ENCODE assay signal across 28 mouse cellular contexts in the genomic region with DNA sequence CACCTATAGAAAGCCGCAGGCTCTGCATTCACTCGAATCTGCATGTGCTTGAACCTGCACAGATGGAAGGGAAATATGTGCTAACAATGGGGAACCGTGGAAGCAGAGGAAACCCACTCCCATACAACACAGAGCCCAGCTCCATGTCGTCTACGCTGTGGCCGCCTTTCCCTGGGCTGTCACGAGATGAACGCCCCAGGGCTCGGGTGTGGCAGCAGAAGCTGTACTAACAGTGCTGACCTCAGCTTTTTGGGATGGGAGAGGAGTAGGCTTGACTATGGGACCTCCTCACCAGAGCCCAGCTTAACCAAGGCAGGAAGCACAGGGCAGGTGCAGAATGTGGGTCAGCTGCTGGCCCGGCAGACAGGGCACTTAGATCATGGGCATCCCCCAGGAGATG. TPM values are rescaled to one million over a fixed set of nuclear protein-coding genes. Genes with fewer than 3 reads are reported as not detected.
DNase-seq lines count a peak whose midpoint lies in the region; ATAC-seq and TF ChIP-seq lines count a peak whose summit lies in the region.
"Had no signal": no experiment of that assay in that cellular context is flagged by ENCODE, and none has a peak within 500 bp of the region (broad histone marks: within the 10 kb centered on the region; RNA-seq: fewer than 3 reads in every experiment).

No protein-coding gene starts in this region.

- no peak for TF ChIP-seq CTCF in intestine, postnatal 0 days (IDR thresholded peaks at IDR 0.05; ENCODE audit: low read depth)
- no peak for TF ChIP-seq CTCF in liver, postnatal 0 days (IDR thresholded peaks at IDR 0.05; ENCODE audit: low read depth)

- ATAC-seq in intestine, embryonic 16.5 days = no peak
- ATAC-seq in intestine, embryonic 15.5 days = no peak
- no peak for ATAC-seq in intestine, postnatal 0 days
- no peak for ATAC-seq in liver, postnatal 0 days
- ATAC-seq: activated CD4-positive, CD25-positive, alpha-beta regulatory T cell, adult 4 months; forebrain, embryonic 14.5 days; forebrain, embryonic 16.5 days had no signal

- 79% methylated on average over 10 of the region's 10 CpGs for WGBS in intestine, embryonic 16.5 days
- WGBS in intestine, embryonic 15.5 days = 87% methylated on average over 10 of the region's 10 CpGs
- 67% methylated on average over 10 of the region's 10 CpGs for WGBS in intestine, postnatal 0 days
- WGBS in liver, postnatal 0 days (ENCODE audit: insufficient replicate concordance) = 80% methylated on average over 10 of the region's 10 CpGs

- no peak for TF ChIP-seq EP300 in liver, postnatal 0 days (IDR thresholded peaks at IDR 0.05; ENCODE audit: low read depth)

- no peaks in the 10 kb centered on the region for H3K27me3 ChIP-seq in intestine, embryonic 16.5 days (replicated peaks; ENCODE audit: control insufficient read depth, insufficient read depth, low read length)
- H3K27me3 ChIP-seq in intestine, embryonic 15.5 days (replicated peaks) = no peaks in the 10 kb centered on the region
- H3K27me3 ChIP-seq in intestine, postnatal 0 days (replicated peaks; ENCODE audit: control insufficient read depth, insufficient read depth, low read length) = no peaks in the 10 kb centered on the region
- H3K27me3 ChIP-seq in liver, postnatal 0 days (ENCODE audit: insufficient read depth, low read length) = no peaks in the 10 kb centered on the region
- H3K27me3 ChIP-seq: embryonic facial prominence, embryonic 12.5 days; forebrain, embryonic 12.5 days had no signal

- no peaks in the 10 kb centered on the region for H3K36me3 ChIP-seq in intestine, embryonic 16.5 days (ENCODE audit: control insufficient read depth, insufficient read depth, low read length)
- no peaks in the 10 kb centered on the region; the same call in 1 of the 2 replicates for H3K36me3 ChIP-seq in intestine, embryonic 15.5 days
- peaks cover 11% of the 10 kb centered on the region; the same call in 1 of the 2 replicates for H3K36me3 ChIP-seq in ES-E14 (ENCODE audit: control insufficient read depth, insufficient read depth, low read length, poor library complexity, severe bottlenecking)
- peaks cover 19% of the 10 kb centered on the region; the same call in 1 of the 2 replicates for H3K36me3 ChIP-seq in intestine, postnatal 0 days (ENCODE audit: control insufficient read depth, insufficient read depth)
- 0 out of 2 replicates have a peak, but pooled peaks cover 4% of the 10 kb centered on the region for H3K36me3 ChIP-seq in liver, postnatal 0 days (replicated peaks; ENCODE audit: insufficient read depth, low read length)

- H3K4me1 ChIP-seq in intestine, embryonic 16.5 days (ENCODE audit: control insufficient read depth, insufficient read depth, low read length) = peaks cover 15% of the 10 kb centered on the region
- H3K4me1 ChIP-seq in intestine, embryonic 15.5 days (replicated peaks) = 0 out of 2 replicates have a peak, but pooled peaks cover 3% of the 10 kb centered on the region
- H3K4me1 ChIP-seq in ES-E14 (ENCODE audit: control insufficient read depth in 2 of 2, insufficient read depth in 2 of 2, low read length in 2 of 2, poor library complexity in 1 of 2) = peaks cover 4 to 18% of the 10 kb centered on the region in 2 experiments; a peak in 3 of 4 replicates
- H3K4me1 ChIP-seq in intestine, postnatal 0 days (replicated peaks; ENCODE audit: control insufficient read depth, insufficient read depth, low read length) = peaks cover 12% of the 10 kb centered on the region
- peaks cover 2% of the 10 kb centered on the region; the same call in 1 of the 2 replicates for H3K4me1 ChIP-seq in liver, postnatal 0 days (ENCODE audit: insufficient read depth)
- H3K4me1 ChIP-seq: embryonic facial prominence, embryonic 12.5 days had no signal

- H3K4me3 ChIP-seq in intestine, embryonic 16.5 days (ENCODE audit: low read length) = no peak overlapping the region
- H3K4me3 ChIP-seq in intestine, embryonic 15.5 days (replicated peaks) = no peak overlapping the region
- H3K4me3 ChIP-seq in ES-E14 (ENCODE audit: insufficient read depth in 1 of 2, low read depth in 1 of 2, low read length in 2 of 2, poor library complexity in 1 of 2, severe bottlenecking in 1 of 2) = no peak overlapping the region
- no peak overlapping the region for H3K4me3 ChIP-seq in intestine, postnatal 0 days (ENCODE audit: low read depth, low read length)
- H3K4me3 ChIP-seq in liver, postnatal 0 days (ENCODE audit: low read depth, low read length) = no peak overlapping the region
- H3K4me3 ChIP-seq: embryonic facial prominence, embryonic 10.5 days; embryonic facial prominence, embryonic 12.5 days; erythroblast, embryonic 14.5 days; forebrain, embryonic 10.5 days; forebrain, embryonic 12.5 days had no signal

- DNase-seq in ES-E14 (ENCODE audit: low read depth, low spot score) (no peak), ZHBTc4 (ENCODE audit: low read depth, low spot score) (peak; percentile 69)
- DNase-seq in Muller cell, postnatal 12 days (ENCODE audit: inconsistent ontology term) = no peak
- no peak for DNase-seq in ovary, postnatal 36 days (ENCODE audit: low spot score)
- DNase-seq in liver, postnatal 0 days = no peak
- DNase-seq: adrenal gland, adult 8-10 months; adrenal gland, postnatal 14 days; adrenal gland, postnatal 36 days; cerebellum, adult 11-12 months; cerebellum, adult 2 months; cerebellum, adult 9-10 months; cerebellum, postnatal 10 days; cerebellum, postnatal 25 days had no signal

- H3K4me2 ChIP-seq in intestine, embryonic 16.5 days (ENCODE audit: low read depth, low read length) = no peak overlapping the region
- no peak overlapping the region for H3K4me2 ChIP-seq in intestine, embryonic 15.5 days (replicated peaks)
- H3K4me2 ChIP-seq in intestine, postnatal 0 days (replicated peaks; ENCODE audit: low read depth) = no peak overlapping the region
- no peak overlapping the region for H3K4me2 ChIP-seq in liver, postnatal 0 days (ENCODE audit: low read depth, low read length)
- H3K4me2 ChIP-seq: embryonic facial prominence, embryonic 12.5 days; forebrain, embryonic 12.5 days had no signal

- no peak overlapping the region for H3K9ac ChIP-seq in intestine, embryonic 16.5 days (ENCODE audit: low read depth, low read length)
- no peak overlapping the region for H3K9ac ChIP-seq in intestine, embryonic 15.5 days
- no peak overlapping the region for H3K9ac ChIP-seq in ES-E14 (ENCODE audit: insufficient read depth, low read depth, low read length, poor library complexity, severe bottlenecking)
- H3K9ac ChIP-seq in intestine, postnatal 0 days (ENCODE audit: low read depth, low read length) = no peak overlapping the region
- H3K9ac ChIP-seq in liver, postnatal 0 days (replicated peaks) = no peak overlapping the region
- H3K9ac ChIP-seq: embryonic facial prominence, embryonic 12.5 days; forebrain, embryonic 12.5 days had no signal

- peak overlapping the region; percentile 45; the same call in 1 of the 2 replicates for H3K27ac ChIP-seq in intestine, embryonic 16.5 days (ENCODE audit: low read length)
- H3K27ac ChIP-seq in intestine, embryonic 15.5 days = no peak overlapping the region
- no peak overlapping the region for H3K27ac ChIP-seq in ES-E14 (ENCODE audit: insufficient read depth, low read depth, low read length, poor library complexity, severe bottlenecking)
- 0 out of 2 replicates have a peak overlapping the region, but pooled peaks have one; percentile 2 for H3K27ac ChIP-seq in intestine, postnatal 0 days (ENCODE audit: low read depth, low read length)
- no peak overlapping the region for H3K27ac ChIP-seq in liver, postnatal 0 days (ENCODE audit: low read depth)
- H3K27ac ChIP-seq: embryonic facial prominence, embryonic 10.5 days; embryonic facial prominence, embryonic 12.5 days; forebrain, embryonic 10.5 days; forebrain, embryonic 12.5 days had no signal

- in situ Hi-C loops in ES-E14 (cut with MboI; ENCODE audit: low sequenced_read_pairs in 2 of 2, unreplicated experiment in 2 of 2) = no loop called here

- H3K9me3 ChIP-seq in intestine, embryonic 16.5 days (ENCODE audit: control insufficient read depth, low read length) = no peaks in the 10 kb centered on the region
- H3K9me3 ChIP-seq in intestine, embryonic 15.5 days = no peaks in the 10 kb centered on the region
- no peaks in the 10 kb centered on the region for H3K9me3 ChIP-seq in ES-E14 (ENCODE audit: control insufficient read depth, insufficient read depth, low read depth, low read length)
- no peaks in the 10 kb centered on the region for H3K9me3 ChIP-seq in intestine, postnatal 0 days (ENCODE audit: control insufficient read depth)
- H3K9me3 ChIP-seq in liver, postnatal 0 days (ENCODE audit: low read length) = no peaks in the 10 kb centered on the region
- H3K9me3 ChIP-seq: embryonic facial prominence, embryonic 10.5 days; embryonic facial prominence, embryonic 12.5 days; forebrain, embryonic 10.5 days; forebrain, embryonic 12.5 days; G1E had no signal

TF ChIP-seq in ES-E14, 5 proteins besides CTCF, POLR2A, EP300 and RAD21:
- peak; percentile 61 for TF ChIP-seq MAFK (IDR thresholded peaks at IDR 0.05; ENCODE audit: insufficient read depth, low read depth, low read length)
- no peak for TF ChIP-seq HCFC1 (IDR thresholded peaks at IDR 0.05; ENCODE audit: borderline replicate concordance, insufficient read depth, low read length)
- no peak for TF ChIP-seq ZNF384 (IDR thresholded peaks at IDR 0.05; ENCODE audit: low read depth, low read length)
- no peak for TF ChIP-seq ZC3H11A (IDR thresholded peaks at IDR 0.05; ENCODE audit: borderline replicate concordance, low read depth, low read length)

RNA-seq across cellular contexts. Expression of a gene that starts 5.5 kb away (rescaled TPM):
- polyA plus RNA-seq in intestine, embryonic 16.5 days (2015; fragmentation: Nextera tagmentation; extraction: Ambion mirVana) = 27.8 and 28.2 TPM in 2 replicates
- 16.5 and 20.8 TPM in 2 replicates for polyA plus RNA-seq in intestine, embryonic 15.5 days (2015; fragmentation: Nextera tagmentation; extraction: Ambion mirVana)
- 26.9 and 49.5 TPM in 2 replicates for total RNA-seq in ES-E14 (2012; rRNA removed)
- polyA plus RNA-seq in intestine, postnatal 0 days (2015; fragmentation: Nextera tagmentation; extraction: Ambion mirVana) = 16.8 and 20.4 TPM in 2 replicates
- polyA plus RNA-seq in liver, postnatal 0 days (2015; fragmentation: Nextera tagmentation; extraction: Ambion mirVana) = 2.1 and 2.7 TPM in 2 replicates

RNA-seq across cellular contexts. Expression of a gene that starts 29.1 kb away (rescaled TPM):
- polyA plus RNA-seq in intestine, embryonic 16.5 days (2015; fragmentation: Nextera tagmentation; extraction: Ambion mirVana) = not detected in 2 replicates
- polyA plus RNA-seq in intestine, embryonic 15.5 days (2015; fragmentation: Nextera tagmentation; extraction: Ambion mirVana) = not detected in 2 replicates
- total RNA-seq in ES-E14 (2012; rRNA removed) = 4.1 and 5.8 TPM in 2 replicates
- polyA plus RNA-seq in intestine, postnatal 0 days (2015; fragmentation: Nextera tagmentation; extraction: Ambion mirVana) = not detected in 2 replicates
- not detected in 2 replicates for polyA plus RNA-seq in liver, postnatal 0 days (2015; fragmentation: Nextera tagmentation; extraction: Ambion mirVana)
- total RNA-seq: adrenal gland, adult 18-20 months; adrenal gland, adult 8-10 months; adrenal gland, postnatal 14 days; adrenal gland, postnatal 36 days had no signal
- polyA plus RNA-seq: activated CD4-positive, CD25-positive, alpha-beta regulatory T cell, adult 4 months; C2C12; cerebellum, adult 2 months; embryonic facial prominence, embryonic 10.5 days; embryonic facial prominence, embryonic 12.5 days; embryonic facial prominence, embryonic 14.5 days; erythroblast, embryonic 14.5 days; forebrain, embryonic 10.5 days; forebrain, embryonic 12.5 days; forebrain, embryonic 14.5 days; G1E had no signal

RNA-seq across cellular contexts. Expression of a gene that starts 42.2 kb away (rescaled TPM):
- polyA plus RNA-seq in intestine, embryonic 16.5 days (2015; fragmentation: Nextera tagmentation; extraction: Ambion mirVana) = not detected in 2 replicates
- polyA plus RNA-seq in intestine, embryonic 15.5 days (2015; fragmentation: Nextera tagmentation; extraction: Ambion mirVana) = not detected in 2 replicates
- 0.05 TPM in 1 of 2 replicates, not detected in the other for total RNA-seq in ES-E14 (2012; rRNA removed)
- not detected in 2 replicates for polyA plus RNA-seq in intestine, postnatal 0 days (2015; fragmentation: Nextera tagmentation; extraction: Ambion mirVana)
- not detected in 2 replicates for polyA plus RNA-seq in liver, postnatal 0 days (2015; fragmentation: Nextera tagmentation; extraction: Ambion mirVana)
- total RNA-seq: adrenal gland, adult 18-20 months; adrenal gland, postnatal 14 days; adrenal gland, postnatal 36 days had no signal
- polyA plus RNA-seq: activated CD4-positive, CD25-positive, alpha-beta regulatory T cell, adult 4 months; C2C12; erythroblast, embryonic 14.5 days; forebrain, embryonic 14.5 days; G1E had no signal

Comparison
In these comparisons a context has a peak if more than half of its experiments do, and no peak if none do; other contexts are left out.
1. H3K27ac ChIP-seq: peak in intestine, embryonic 16.5 days (single experiment) and intestine, postnatal 0 days (single experiment); none in intestine, embryonic 15.5 days (single experiment), ES-E14 (single experiment) and liver, postnatal 0 days (single experiment).